Mouse (Mus musculus) mouse trophoblast stem cell (cell line): ENCODE data around the gene Tmem143.
"Not testable (repeated sequence)": the region's sequence is repeated elsewhere in the genome, so short reads cannot be mapped to it uniquely, and the experiment has no call there.

Experiments used
- in situ Hi-C, 2 experiments: fragments of 300-500 bp; cut with MseI, MboI; formaldehyde crosslinking; loops; 2 replicates in 1 of 2; 3 replicates in 1 of 2; pipeline ENCODE4 v1.15.1; 2025

The Tmem143 gene

GRCm38 (mm10) chr7:45887246-45887645 lies 9.5 kb upstream of the Tmem143 start:
- in situ Hi-C loops: no loop called here

GRCm38 (mm10) chr7:45892651-45893050 lies 4.1 kb upstream of the Tmem143 start:
- in situ Hi-C loops: no loop called here

GRCm38 (mm10) chr7:45895931-45896516 lies 717 bp upstream of the Tmem143 start:
- in situ Hi-C loops: no loop called here

- in situ Hi-C loops: no loop called here
These were observed 567 bp downstream of the Tmem143 start for GRCm38 (mm10) chr7:45897258-45897757.

- in situ Hi-C loops: not testable (repeated sequence)
These were observed 1.4 kb downstream of the Tmem143 start for GRCm38 (mm10) chr7:45898125-45898524.

- in situ Hi-C loops: no loop called here
These were observed 4.8 kb downstream of the Tmem143 start for GRCm38 (mm10) chr7:45901562-45901961.

GRCm38 (mm10) chr7:45902481-45903002 lies 5.8 kb downstream of the Tmem143 start:
- in situ Hi-C loops: no loop called here

- in situ Hi-C loops: no loop called here
These were observed 9.9 kb downstream of the Tmem143 start for GRCm38 (mm10) chr7:45906622-45907021.

- in situ Hi-C loops: no loop called here
These were observed 11.6 kb downstream of the Tmem143 start for GRCm38 (mm10) chr7:45908384-45908783.

- in situ Hi-C loops: no loop called here
These were observed 12.4 kb downstream of the Tmem143 start for GRCm38 (mm10) chr7:45909145-45909544.

- in situ Hi-C loops: no loop called here
These were observed 17.3 kb downstream of the Tmem143 start for GRCm38 (mm10) chr7:45914067-45914466.

GRCm38 (mm10) chr7:45915011-45915410 lies 18.3 kb downstream of the Tmem143 start:
- in situ Hi-C loops: no loop called here

- in situ Hi-C loops: no loop called here
These were observed 19.6 kb downstream of the Tmem143 start for GRCm38 (mm10) chr7:45916056-45917003.

- in situ Hi-C loops: no loop called here
These were observed 20.4 kb downstream of the Tmem143 start for GRCm38 (mm10) chr7:45917004-45917704.

GRCm38 (mm10) chr7:45917926-45918325 lies 21.2 kb downstream of the Tmem143 start:
- in situ Hi-C loops: no loop called here

GRCm38 (mm10) chr7:45919083-45919671 lies 22.4 kb downstream of the Tmem143 start:
- in situ Hi-C loops: no loop called here

GRCm38 (mm10) chr7:45919761-45920160 lies 23.0 kb downstream of the Tmem143 start:
- in situ Hi-C loops: no loop called here

- in situ Hi-C loops: no loop called here
These were observed 24.0 kb downstream of the Tmem143 start for GRCm38 (mm10) chr7:45920583-45921241.

GRCm38 (mm10) chr7:45921242-45921621 lies 24.5 kb downstream of the Tmem143 start, which contains the start of gene Emp3:
Gene Emp3, minus strand, starts transcription at chr7:45921404.
- in situ Hi-C loops: no loop called here

GRCm38 (mm10) chr7:45921950-45922600 lies 25.3 kb downstream of the Tmem143 start:
- in situ Hi-C loops: no loop called here
